Mouse (Mus musculus): ENCODE results near the gene Cnst. TPM values are rescaled to one million over a fixed set of nuclear protein-coding genes. Genes with fewer than 3 reads are reported as not detected.

Gene Cnst
- polyA plus RNA-seq, 1 experiment from 2014 or later: 15.9 TPM

DNA sequence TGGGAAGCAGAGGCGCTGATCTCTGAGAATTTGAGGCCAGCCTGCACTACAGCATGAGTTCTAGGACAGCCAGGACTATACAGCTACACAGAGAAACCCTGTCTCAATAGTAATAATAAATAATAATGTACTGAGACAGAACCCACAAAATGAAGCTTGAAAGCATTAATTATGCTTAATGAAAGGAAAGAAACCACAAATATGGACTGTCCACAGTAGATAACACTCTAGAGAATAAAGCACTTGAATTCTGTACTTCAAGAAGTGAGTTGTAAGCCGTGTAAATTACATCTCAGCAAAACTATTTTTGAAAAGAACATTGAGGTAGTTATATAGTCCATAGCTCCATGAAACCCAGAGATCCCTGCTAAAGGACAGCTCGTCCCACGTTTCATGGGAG, 38.0 kb downstream of the Cnst start:
- 92% methylated on average over 4 of the region's 4 CpGs for WGBS
- Histone ChIP-seq H3K27ac (no peak overlapping the region), H3K4me3 (no peak overlapping the region), H3K9me3 (no peaks in the 10 kb centered on the region), H3K4me1 (peaks cover 44% of the 10 kb centered on the region), H3K27me3 (ENCODE audit: insufficient read depth, poor library complexity, severe bottlenecking) (no peaks in the 10 kb centered on the region), H3K36me3 (peaks cover 9% of the 10 kb centered on the region)
- DNase-seq (ENCODE audit: low spot score): no peak

- Histone ChIP-seq H3K4me3 (no peak overlapping the region), H3K9me3 (no peaks in the 10 kb centered on the region), H3K36me3 (no peaks in the 10 kb centered on the region), H3K4me1 (peaks cover 44% of the 10 kb centered on the region), H3K27ac (peak overlapping the region; percentile 44; the same call in 1 of the 2 replicates), H3K27me3 (ENCODE audit: insufficient read depth, poor library complexity, severe bottlenecking) (no peaks in the 10 kb centered on the region)
- WGBS: 90% methylated on average over 9 of the region's 9 CpGs
- DNase-seq (ENCODE audit: low spot score): no peak
Measured at GRCm38 (mm10) chr1:179585646-179586045, 39.5 kb downstream of the Cnst start.

- no peak for DNase-seq (ENCODE audit: low spot score)
- 55% methylated on average over 3 of the region's 3 CpGs for WGBS
- no peaks in the 10 kb centered on the region for H3K9me3 ChIP-seq
- no peak overlapping the region for H3K4me3 ChIP-seq
- H3K27ac ChIP-seq: no peak overlapping the region; the same call in 1 of the 2 replicates
- H3K4me1 ChIP-seq: peaks cover 45% of the 10 kb centered on the region
- no peaks in the 10 kb centered on the region for H3K27me3 ChIP-seq (ENCODE audit: insufficient read depth, poor library complexity, severe bottlenecking)
- no peaks in the 10 kb centered on the region for H3K36me3 ChIP-seq
Measured at GRCm38 (mm10) chr1:179586430-179587095, 40.4 kb downstream of the Cnst start.

GRCm38 (mm10) chr1:179588230-179588629, 42.1 kb downstream of the Cnst start:
- WGBS: 78% methylated on average over 4 of the region's 4 CpGs
- Histone ChIP-seq H3K4me1 (peaks cover 43% of the 10 kb centered on the region), H3K4me3 (no peak overlapping the region), H3K9me3 (no peaks in the 10 kb centered on the region), H3K36me3 (peaks cover 7% of the 10 kb centered on the region), H3K27ac (peak overlapping the region; percentile 42; the same call in 1 of the 2 replicates), H3K27me3 (ENCODE audit: insufficient read depth, poor library complexity, severe bottlenecking) (no peaks in the 10 kb centered on the region)
- no peak for DNase-seq (ENCODE audit: low spot score)

DNA sequence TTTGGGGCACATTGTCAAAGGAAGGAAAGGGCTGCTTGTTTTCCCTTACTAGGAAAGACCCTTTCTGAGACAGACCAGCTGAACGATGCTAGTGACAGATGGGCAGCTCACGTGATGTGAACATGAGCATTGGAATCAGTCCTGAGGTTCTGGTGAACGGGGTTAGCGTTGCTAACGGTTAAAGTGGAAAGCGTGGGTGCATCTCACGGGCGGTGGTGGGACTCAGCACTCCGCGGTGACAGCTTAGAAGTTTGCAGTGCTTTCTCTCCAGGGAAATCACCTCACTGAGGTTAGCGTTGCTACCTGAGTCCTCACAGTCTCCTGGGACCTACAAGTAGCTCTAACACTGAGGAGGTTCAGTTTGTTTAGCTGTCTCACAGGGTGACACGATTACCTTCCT, 45.5 kb downstream of the Cnst start:
- DNase-seq (ENCODE audit: low spot score): no peak
- Histone ChIP-seq H3K27me3 (ENCODE audit: insufficient read depth, poor library complexity, severe bottlenecking) (no peaks in the 10 kb centered on the region), H3K9me3 (no peaks in the 10 kb centered on the region), H3K27ac (no peak overlapping the region), H3K4me3 (no peak overlapping the region), H3K4me1 (peaks cover 16% of the 10 kb centered on the region), H3K36me3 (peaks cover 12% of the 10 kb centered on the region)
- WGBS: 83% methylated on average over 12 of the region's 12 CpGs

DNA sequence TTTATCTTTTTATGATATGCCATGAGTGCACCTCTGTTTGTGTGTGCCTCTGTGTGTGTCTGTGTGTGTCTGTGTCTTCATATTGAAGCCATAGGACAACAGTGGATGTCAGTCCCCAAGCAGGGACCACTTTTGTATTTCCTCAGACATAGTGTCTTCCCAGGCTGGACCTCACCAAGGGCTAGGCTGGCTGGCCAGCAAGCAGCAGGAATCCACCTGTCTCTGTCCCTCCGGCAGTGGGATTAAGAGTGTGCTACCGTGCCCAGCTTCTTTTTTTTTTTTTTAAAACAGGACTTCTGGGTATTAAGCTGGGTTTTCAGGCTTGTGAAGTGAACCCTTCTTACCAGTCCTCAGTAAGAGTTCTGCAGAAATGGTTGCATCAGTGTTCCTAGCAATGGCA, 46.0 kb downstream of the Cnst start:
- H3K27ac ChIP-seq: no peak overlapping the region
- H3K27me3 ChIP-seq (ENCODE audit: insufficient read depth, poor library complexity, severe bottlenecking): no peaks in the 10 kb centered on the region
- H3K4me1 ChIP-seq: peaks cover 14% of the 10 kb centered on the region
- H3K36me3 ChIP-seq: peaks cover 12% of the 10 kb centered on the region
- 83% methylated on average over 2 of the region's 2 CpGs for WGBS
- H3K4me3 ChIP-seq: no peak overlapping the region
- no peaks in the 10 kb centered on the region for H3K9me3 ChIP-seq
- no peak for DNase-seq (ENCODE audit: low spot score)

GRCm38 (mm10) chr1:179592972-179593371, 46.8 kb downstream of the Cnst start:
- H3K27ac ChIP-seq: no peak overlapping the region
- DNase-seq (ENCODE audit: low spot score): no peak
- H3K4me1 ChIP-seq: peaks cover 8% of the 10 kb centered on the region
- no peaks in the 10 kb centered on the region for H3K9me3 ChIP-seq
- WGBS: 69% methylated on average over 7 of the region's 7 CpGs
- no peaks in the 10 kb centered on the region for H3K27me3 ChIP-seq (ENCODE audit: insufficient read depth, poor library complexity, severe bottlenecking)
- peaks cover 12% of the 10 kb centered on the region for H3K36me3 ChIP-seq
- H3K4me3 ChIP-seq: no peak overlapping the region

DNA sequence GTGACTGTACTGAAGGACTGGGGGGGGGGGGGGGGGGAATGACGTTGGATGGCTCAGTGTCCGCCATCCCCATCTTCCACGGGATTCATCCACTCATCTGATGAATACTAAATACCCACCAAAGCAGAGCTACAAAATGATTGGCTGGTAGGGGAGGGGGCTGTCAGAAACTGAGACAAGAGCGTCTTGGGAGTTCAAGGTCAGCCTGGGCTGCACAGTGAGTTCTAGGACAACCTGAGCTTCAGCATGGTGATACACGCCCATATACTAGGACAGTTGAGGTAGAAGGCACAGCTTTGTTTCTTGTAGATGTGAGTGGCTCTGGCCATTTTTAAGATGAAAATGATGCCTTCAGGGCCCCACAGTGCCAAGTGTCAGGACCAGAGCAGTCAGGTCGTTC, 52.2 kb downstream of the Cnst start:
- WGBS: 88% methylated on average over 6 of the region's 6 CpGs
- H3K4me1 ChIP-seq: no peaks in the 10 kb centered on the region
- no peak for DNase-seq (ENCODE audit: low spot score)
- H3K9me3 ChIP-seq: no peaks in the 10 kb centered on the region
- H3K36me3 ChIP-seq: 0 out of 2 replicates have a peak, but pooled peaks cover 7% of the 10 kb centered on the region
- H3K27ac ChIP-seq: no peak overlapping the region
- no peaks in the 10 kb centered on the region for H3K27me3 ChIP-seq (ENCODE audit: insufficient read depth, poor library complexity, severe bottlenecking)
- no peak overlapping the region for H3K4me3 ChIP-seq

DNA sequence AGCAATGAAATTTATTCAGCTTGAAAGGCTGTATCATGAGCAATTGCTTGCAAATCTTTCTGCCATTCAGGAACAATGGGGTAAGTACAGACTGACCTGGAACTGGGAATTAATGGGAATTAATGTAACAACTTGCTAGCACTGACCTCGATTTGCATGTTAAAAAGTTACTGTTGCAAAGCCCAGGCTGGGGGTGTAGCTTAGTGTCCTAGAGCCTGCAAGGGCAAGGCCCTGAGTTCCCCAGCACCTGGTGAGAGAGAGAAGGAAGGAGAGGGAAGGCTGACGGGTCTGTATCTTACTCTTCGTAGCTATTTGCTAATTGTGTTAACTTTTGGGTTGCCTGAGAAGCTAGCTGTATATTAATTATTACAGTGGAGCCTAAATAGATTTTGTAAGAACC, 58.4 kb downstream of the Cnst start:
- Histone ChIP-seq H3K27me3 (ENCODE audit: insufficient read depth, poor library complexity, severe bottlenecking) (no peaks in the 10 kb centered on the region), H3K36me3 (0 out of 2 replicates have a peak, but pooled peaks cover 5% of the 10 kb centered on the region), H3K4me3 (no peak overlapping the region), H3K4me1 (peaks cover 8% of the 10 kb centered on the region; the same call in 1 of the 2 replicates), H3K27ac (no peak overlapping the region), H3K9me3 (no peaks in the 10 kb centered on the region)
- 63% methylated on average over 3 of the region's 3 CpGs for WGBS
- no peak for DNase-seq (ENCODE audit: low spot score)

DNA sequence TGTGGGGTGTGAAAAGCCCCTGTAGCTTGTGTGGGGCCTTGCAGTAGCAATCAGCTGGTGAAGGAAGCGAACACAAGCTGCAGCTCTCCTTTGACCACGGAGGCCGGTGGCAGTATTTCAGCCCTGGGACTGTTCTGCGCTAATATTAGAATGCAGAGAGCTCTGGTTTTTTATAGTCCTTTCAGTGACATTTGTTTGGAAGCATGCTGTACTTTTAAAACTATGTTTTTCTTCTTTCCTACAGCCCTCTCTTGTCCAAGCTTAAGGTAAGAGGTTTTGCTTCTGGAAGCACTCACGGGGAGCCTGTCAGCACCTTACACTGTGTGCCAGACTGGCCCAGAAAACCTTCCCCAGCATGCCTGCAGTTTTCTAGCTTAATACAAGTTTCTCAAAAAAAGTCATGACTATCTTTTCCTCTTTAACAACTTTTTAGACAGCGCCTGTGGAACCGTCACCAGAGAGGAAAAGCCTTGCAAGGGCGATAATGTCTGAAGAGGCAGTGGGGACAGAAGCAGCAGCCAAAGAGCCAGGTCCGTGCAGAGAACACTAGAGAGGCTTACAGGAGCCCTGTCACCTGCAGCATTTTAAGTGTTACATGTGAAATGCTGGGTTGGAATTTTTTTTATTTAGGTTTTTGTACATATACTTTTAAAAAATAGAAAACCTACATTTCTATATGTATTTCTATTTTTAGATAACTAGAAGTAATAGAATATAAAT, 60.0 kb downstream of the Cnst start:
- Histone ChIP-seq H3K4me1 (peaks cover 18% of the 10 kb centered on the region), H3K4me3 (no peak overlapping the region), H3K27ac (peak overlapping the region; percentile 67), H3K36me3 (peaks cover 17% of the 10 kb centered on the region), H3K9me3 (no peaks in the 10 kb centered on the region), H3K27me3 (ENCODE audit: insufficient read depth, poor library complexity, severe bottlenecking) (no peaks in the 10 kb centered on the region)
- 46% methylated on average over 9 of the region's 9 CpGs for WGBS
- no peak for DNase-seq (ENCODE audit: low spot score)

- no peak overlapping the region for H3K4me3 ChIP-seq
- WGBS: 87% methylated on average over 8 of the region's 8 CpGs
- H3K4me1 ChIP-seq: peaks cover 30% of the 10 kb centered on the region
- H3K27ac ChIP-seq: no peak overlapping the region
- H3K36me3 ChIP-seq: peaks cover 14% of the 10 kb centered on the region
- no peaks in the 10 kb centered on the region for H3K9me3 ChIP-seq
- no peaks in the 10 kb centered on the region for H3K27me3 ChIP-seq (ENCODE audit: insufficient read depth, poor library complexity, severe bottlenecking)
- no peak for DNase-seq (ENCODE audit: low spot score)
Measured at GRCm38 (mm10) chr1:179608521-179608920, 62.4 kb downstream of the Cnst start.

DNA sequence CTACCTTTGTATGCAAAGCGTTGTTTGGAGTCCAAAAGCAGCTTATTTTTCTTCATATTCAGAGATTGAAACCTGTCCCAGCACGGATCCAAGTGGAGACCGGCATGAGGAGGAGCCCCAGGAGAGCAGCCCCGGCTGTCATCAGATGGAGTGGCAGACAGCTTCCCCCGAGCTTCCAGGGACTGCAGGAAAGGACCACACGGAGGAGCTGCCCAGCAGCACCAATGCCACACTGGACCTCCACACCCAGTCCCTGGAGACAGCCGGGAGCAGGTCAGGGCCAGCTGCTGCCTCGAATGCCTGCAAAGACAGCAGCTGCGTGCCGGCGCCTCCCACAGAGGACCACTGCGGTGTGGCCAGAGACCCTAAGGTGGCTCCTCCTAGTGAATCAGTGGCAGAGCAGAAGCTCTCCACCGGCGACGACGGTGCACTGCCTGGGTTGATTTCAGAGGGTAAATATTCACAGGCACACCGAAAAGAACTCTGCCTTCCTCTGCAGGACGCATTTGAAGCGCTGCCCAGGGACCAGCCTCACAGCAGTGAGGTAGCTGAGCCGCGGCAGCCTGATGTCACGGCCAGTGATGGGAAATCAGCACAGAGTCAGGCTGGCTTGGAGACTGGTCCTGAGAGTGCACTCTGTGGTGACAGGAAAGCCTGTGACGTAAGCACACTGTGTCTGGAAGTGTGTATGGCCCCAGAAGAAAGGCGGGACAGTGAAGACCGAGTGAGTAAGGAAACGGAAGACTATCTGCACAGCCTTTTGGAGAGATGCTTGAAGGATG, 63.7 kb downstream of the Cnst start:
- WGBS: 48% methylated on average over 26 of the region's 26 CpGs
- Histone ChIP-seq H3K4me3 (no peak overlapping the region; the same call in 1 of the 2 replicates), H3K27ac (no peak overlapping the region), H3K27me3 (ENCODE audit: insufficient read depth, poor library complexity, severe bottlenecking) (no peaks in the 10 kb centered on the region), H3K9me3 (no peaks in the 10 kb centered on the region), H3K36me3 (peaks cover 14% of the 10 kb centered on the region), H3K4me1 (peaks cover 30% of the 10 kb centered on the region)
- DNase-seq (ENCODE audit: low spot score): no peak

- 41% methylated on average over 5 of the region's 5 CpGs for WGBS
Measured at GRCm38 (mm10) chr1:179611182-179611581, 65.0 kb downstream of the Cnst start.

More at GRCm38 (mm10) chr1:179611182-179611581, 65.0 kb downstream of the Cnst start:
- H3K36me3 ChIP-seq: peaks cover 14% of the 10 kb centered on the region
- no peak overlapping the region for H3K4me3 ChIP-seq
- no peaks in the 10 kb centered on the region for H3K27me3 ChIP-seq (ENCODE audit: insufficient read depth, poor library complexity, severe bottlenecking)
- DNase-seq (ENCODE audit: low spot score): peak; percentile 81
- no peaks in the 10 kb centered on the region for H3K9me3 ChIP-seq
- H3K4me1 ChIP-seq: peaks cover 22% of the 10 kb centered on the region
- H3K27ac ChIP-seq: no peak overlapping the region
